Mouse (Mus musculus) testis, adult 2 months (tissue): ENCODE measurements around the gene Tssc4. TPM values are rescaled to one million over a fixed set of nuclear protein-coding genes. Genes with fewer than 3 reads are reported as not detected.

Experiments used
- H3K27ac ChIP-seq: fragments of 200-500 bp; 2 replicates; pipeline ENCODE4 v1.5.1; 2012; ENCODE audit warnings: low read depth, low read length; ENCODE audit not compliant: control insufficient read depth, insufficient read depth
- H3K27me3 ChIP-seq: fragments of 200-500 bp; 2 replicates; pipeline ENCODE4 v1.6.1; 2012; ENCODE audit warnings: mild to moderate bottlenecking, low read length, moderate library complexity; ENCODE audit not compliant: control insufficient read depth, insufficient read depth
- H3K36me3 ChIP-seq: fragments of 200-500 bp; 2 replicates; pipeline ENCODE4 v1.6.1; 2012; ENCODE audit warnings: mild to moderate bottlenecking, low read length; ENCODE audit not compliant: control insufficient read depth, insufficient read depth
- H3K4me1 ChIP-seq: fragments of 200-500 bp; 2 replicates; pipeline ENCODE4 v1.6.1; 2012; ENCODE audit warnings: low read length; ENCODE audit not compliant: control insufficient read depth, insufficient read depth
- H3K4me3 ChIP-seq: fragments of 200-500 bp; 2 replicates; pipeline ENCODE4 v1.5.1; 2012; ENCODE audit warnings: low read depth, mild to moderate bottlenecking, low read length, moderate library complexity, mixed read lengths; ENCODE audit not compliant: control insufficient read depth
- CTCF ChIP-seq: fragments of 200-500 bp; IDR thresholded peaks from 2 replicates; pipeline ENCODE4 v1.5.1; 2012; ENCODE audit warnings: low read depth, mild to moderate bottlenecking, inconsistent platforms, low read length, moderate library complexity; ENCODE audit not compliant: control insufficient read depth, insufficient read depth, insufficient replicate concordance
- POLR2A ChIP-seq: fragments of 200-500 bp; IDR thresholded peaks from 2 replicates; pipeline ENCODE4 v1.6.1; 2012; ENCODE audit warnings: low read depth, mild to moderate bottlenecking, inconsistent platforms, low read length, moderate library complexity; ENCODE audit not compliant: control insufficient read depth
- polyA plus RNA-seq: library from polyadenylated mRNA; depleted of rRNA; stranded (reverse); fragments of >200 nt; gene quantifications from 2 replicates; pipeline ENCODE4 v1.2.3, GENCODE M21; 2012

Gene Tssc4
- polyA plus RNA-seq, 1 experiment, result 43.7 TPM

DNA sequence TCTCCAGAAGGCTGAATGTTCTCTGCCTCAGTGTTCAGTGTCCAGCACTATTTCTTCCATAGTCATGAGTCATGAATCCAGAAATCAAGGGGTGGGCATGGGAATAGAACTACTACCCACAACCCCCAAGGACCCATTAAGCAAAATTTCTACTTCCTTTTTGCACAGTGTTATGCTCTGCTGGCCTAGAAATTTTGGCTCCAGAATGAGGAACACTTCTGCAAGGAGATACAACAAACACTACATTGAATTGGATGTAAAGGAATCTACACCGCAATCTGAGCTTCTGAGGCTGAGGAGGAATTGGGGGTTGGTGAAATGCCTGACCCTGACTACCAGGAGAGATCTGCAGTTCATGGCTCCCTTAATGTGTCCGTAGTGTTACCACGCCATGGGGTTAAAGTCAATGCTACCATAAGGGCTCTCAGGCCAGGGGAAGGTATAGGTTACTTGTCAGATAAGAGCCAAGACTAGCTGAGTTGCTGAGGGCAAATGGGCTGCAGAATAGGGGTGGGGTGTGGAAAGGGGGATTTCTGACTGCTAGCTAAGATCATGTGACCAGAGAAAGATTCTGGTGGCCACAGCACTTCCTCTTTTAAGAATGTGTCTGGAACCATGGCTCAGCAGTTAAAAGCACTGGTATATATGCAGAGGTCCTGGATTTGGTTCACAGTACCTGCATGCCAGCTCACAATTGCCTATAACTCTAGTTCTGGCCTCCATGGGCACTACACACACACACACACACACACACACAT, 30.7 kb upstream of the Tssc4 start:
- no peaks in the 10 kb centered on the region for H3K36me3 ChIP-seq
- TF ChIP-seq POLR2A, result no peak
- no peak for TF ChIP-seq CTCF

GRCm38 (mm10) chr7:143040561-143040960, 28.5 kb upstream of the Tssc4 start:
- peaks cover 2% of the 10 kb centered on the region; the same call in 1 of the 2 replicates for H3K4me1 ChIP-seq
- no peak for TF ChIP-seq POLR2A
- no peak for TF ChIP-seq CTCF
- H3K27ac ChIP-seq, result no peak overlapping the region
- no peaks in the 10 kb centered on the region for H3K27me3 ChIP-seq
- no peaks in the 10 kb centered on the region for H3K36me3 ChIP-seq
- H3K4me3 ChIP-seq, result no peak overlapping the region

More for the DNA sequence above, 30.7 kb upstream of the Tssc4 start:
- Histone ChIP-seq H3K4me3 (no peak overlapping the region), H3K27ac (no peak overlapping the region), H3K27me3 (no peaks in the 10 kb centered on the region), H3K4me1 (peaks cover 2% of the 10 kb centered on the region; the same call in 1 of the 2 replicates)

DNA sequence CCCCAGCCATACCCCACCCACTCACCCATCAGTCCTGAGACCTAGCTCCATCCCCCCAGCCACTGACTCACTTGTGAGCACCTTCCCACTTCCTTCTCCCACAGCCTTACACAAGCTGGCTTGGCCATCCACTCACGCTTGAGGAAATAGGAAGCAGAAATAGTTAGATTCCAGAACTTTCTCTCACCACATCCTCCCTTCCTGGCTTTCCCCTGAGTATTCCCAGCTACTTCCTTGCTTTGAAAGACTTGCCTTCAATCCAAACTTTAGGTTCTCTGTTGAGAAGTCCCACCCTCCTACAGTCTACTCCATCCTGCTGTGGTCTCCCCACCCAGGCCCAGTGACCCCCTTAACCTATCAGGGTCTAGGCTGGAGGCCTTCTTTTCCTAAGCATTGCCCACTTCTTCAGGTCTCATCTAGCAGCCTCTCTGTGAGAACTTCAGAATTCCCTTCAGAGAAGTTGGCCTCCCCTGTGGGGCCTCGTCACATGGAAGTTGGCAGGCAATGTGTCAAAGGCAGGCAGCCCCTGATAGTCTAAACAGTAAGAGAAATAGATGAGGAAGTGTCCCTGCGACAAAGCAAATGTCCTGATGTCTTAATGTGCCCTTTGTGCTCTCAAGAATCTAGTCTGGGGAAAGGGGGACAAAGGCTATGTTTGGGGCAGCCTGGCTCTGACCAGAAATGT, 27.8 kb upstream of the Tssc4 start:
- Histone ChIP-seq H3K27me3 (no peaks in the 10 kb centered on the region), H3K36me3 (no peaks in the 10 kb centered on the region), H3K4me1 (peaks cover 2% of the 10 kb centered on the region; the same call in 1 of the 2 replicates), H3K4me3 (no peak overlapping the region), H3K27ac (no peak overlapping the region; the same call in 1 of the 2 replicates)
- no peak for TF ChIP-seq CTCF
- TF ChIP-seq POLR2A, result no peak

DNA sequence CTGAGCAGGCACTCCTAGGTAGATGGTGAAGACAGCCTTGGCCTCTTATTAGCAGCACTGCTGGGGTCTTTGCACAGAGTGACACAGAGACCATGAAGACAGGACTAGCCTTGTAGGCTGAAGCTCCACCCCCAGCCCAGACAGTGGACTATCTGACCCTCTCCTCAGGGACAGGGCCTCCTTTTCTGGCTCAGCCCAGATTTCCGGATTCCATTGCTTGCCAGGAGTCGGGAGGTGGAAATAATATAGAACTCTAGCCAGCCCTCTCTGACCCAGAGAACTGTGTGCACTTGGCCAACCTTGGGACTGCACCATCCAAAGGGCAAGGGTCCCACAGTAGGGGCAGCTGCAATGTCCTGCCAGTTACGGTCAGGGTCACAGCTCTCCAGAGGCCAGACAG, 27.0 kb upstream of the Tssc4 start:
- Histone ChIP-seq H3K27me3 (no peaks in the 10 kb centered on the region), H3K27ac (no peak overlapping the region; the same call in 1 of the 2 replicates), H3K4me1 (peaks cover 2% of the 10 kb centered on the region; the same call in 1 of the 2 replicates), H3K4me3 (no peak overlapping the region), H3K36me3 (no peaks in the 10 kb centered on the region)
- TF ChIP-seq CTCF (no peak), POLR2A (no peak)

DNA sequence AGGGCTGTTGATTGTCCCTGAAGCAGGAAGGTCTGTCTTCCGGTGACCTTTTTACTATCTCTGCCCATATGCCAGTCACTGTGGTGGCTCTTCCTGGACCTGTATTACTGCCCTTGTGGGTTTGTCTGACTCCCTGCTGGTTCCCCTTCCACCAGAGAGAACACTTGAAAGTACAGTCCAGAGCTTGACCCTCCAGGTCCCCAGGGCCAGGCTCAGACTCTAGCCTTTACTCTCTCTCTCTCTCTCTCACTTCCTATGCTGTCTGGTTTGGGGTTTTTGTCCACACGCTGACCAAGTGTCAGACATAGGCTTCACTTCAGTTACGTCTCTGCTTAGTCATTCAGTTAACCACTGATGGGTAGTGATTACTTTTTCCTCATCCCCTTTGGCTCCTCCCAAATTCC, 26.1 kb upstream of the Tssc4 start:
- TF ChIP-seq CTCF (no peak), POLR2A (no peak)
- Histone ChIP-seq H3K27me3 (no peaks in the 10 kb centered on the region), H3K4me3 (no peak overlapping the region), H3K36me3 (no peaks in the 10 kb centered on the region), H3K27ac (peak overlapping the region; percentile 17; the same call in 1 of the 2 replicates), H3K4me1 (peaks cover 2% of the 10 kb centered on the region; the same call in 1 of the 2 replicates)

- TF ChIP-seq CTCF (no peak), POLR2A (no peak)
Measured at GRCm38 (mm10) chr7:143044049-143044825, 24.8 kb upstream of the Tssc4 start.

GRCm38 (mm10) chr7:143044826-143045206, 24.2 kb upstream of the Tssc4 start:
- H3K4me3 ChIP-seq, result no peak overlapping the region
- no peaks in the 10 kb centered on the region for H3K36me3 ChIP-seq
- no peak overlapping the region for H3K27ac ChIP-seq
- TF ChIP-seq POLR2A (no peak), CTCF (no peak)
- H3K4me1 ChIP-seq, result peaks cover 2% of the 10 kb centered on the region; the same call in 1 of the 2 replicates
- no peaks in the 10 kb centered on the region for H3K27me3 ChIP-seq

More at GRCm38 (mm10) chr7:143044049-143044825, 24.8 kb upstream of the Tssc4 start:
- H3K27me3 ChIP-seq, result no peaks in the 10 kb centered on the region
- H3K36me3 ChIP-seq, result no peaks in the 10 kb centered on the region
- no peak overlapping the region for H3K27ac ChIP-seq
- peaks cover 2% of the 10 kb centered on the region; the same call in 1 of the 2 replicates for H3K4me1 ChIP-seq
- no peak overlapping the region for H3K4me3 ChIP-seq
